Mouse (Mus musculus): ENCODE data around the gene Hsp90aa1. TPM values are rescaled to one million over a fixed set of nuclear protein-coding genes. Genes with fewer than 3 reads are reported as not detected.

Hsp90aa1 gene
- total RNA-seq, 2 experiments from 2014 or later, result 501 to 911 TPM

Small RNA genes within 50 kb of the gene (microRNA-seq; reads per million reads assigned to microRNA genes)
- not detected for gene Gm27299

Other genes starting within 250 kb of the Hsp90aa1 start
- gene Dync1h1, start 101.3 kb downstream of the Hsp90aa1 start, total RNA-seq (2021), result 100 to 1,000 TPM; 148 to 179 TPM
- not detected for gene 1700001K19Rik, start 20.1 kb downstream of the Hsp90aa1 start, total RNA-seq (2021)
- 10 to 100 TPM; 44.1 to 45.3 TPM for gene Wdr20, start 35.2 kb upstream of the Hsp90aa1 start, total RNA-seq (2021)
- gene Mok, start 138.2 kb upstream of the Hsp90aa1 start, total RNA-seq (2021), result 1 to 10 TPM; 1.2 to 1.6 TPM
- gene Zfp839, start 147.5 kb upstream of the Hsp90aa1 start, total RNA-seq (2021), result 10 to 100 TPM; 10.9 to 12.2 TPM
- 10 to 100 TPM; 41.2 to 42.2 TPM for gene Cinp, start 186.4 kb upstream of the Hsp90aa1 start, total RNA-seq (2021)
- gene Tecpr2, start 186.5 kb upstream of the Hsp90aa1 start, total RNA-seq (2021), result 10 to 100 TPM in 1 of 2 experiments, 1 to 10 TPM in 1; 9.6 to 10.3 TPM

Data from adrenal gland, postnatal 36 days (tissue).